Mouse (Mus musculus): ENCODE results near the gene Sypl2.

- TF ChIP-seq FLI1 (IDR thresholded peaks at IDR 0.05; ENCODE audit: low read length) (no peak), GATA1 (IDR thresholded peaks at IDR 0.05; ENCODE audit: borderline replicate concordance, low read length) (no peak)
Observed at GRCm38 (mm10) chr3:108184742-108185141, 41.7 kb downstream of the Sypl2 start.
